Mouse (Mus musculus): ENCODE measurements around the gene Pde9a. TPM values are rescaled to one million over a fixed set of nuclear protein-coding genes. Genes with fewer than 3 reads are reported as not detected.

Gene Pde9a
- polyA plus RNA-seq, 1 experiment from 2014 or later = 34.8 TPM

GRCm38 (mm10) chr17:31486616-31487198, 100.7 kb downstream of the Pde9a start:
- no peak for ATAC-seq (ENCODE audit: borderline replicate concordance, extremely low read depth, low FRiP score, low TSS enrichment)
- 76% methylated on average over 10 of the region's 10 CpGs for WGBS
- no peaks in the 10 kb centered on the region for H3K36me3 ChIP-seq
- H3K9ac ChIP-seq = no peak overlapping the region
- no peak overlapping the region for H3K4me3 ChIP-seq
- no peak overlapping the region for H3K27ac ChIP-seq
- H3K4me2 ChIP-seq = no peak overlapping the region
- H3K27me3 ChIP-seq = no peaks in the 10 kb centered on the region
- H3K4me1 ChIP-seq = no peaks in the 10 kb centered on the region
- H3K9me3 ChIP-seq = no peaks in the 10 kb centered on the region

- Histone ChIP-seq H3K9me3 (no peaks in the 10 kb centered on the region), H3K9ac (no peak overlapping the region), H3K4me1 (no peaks in the 10 kb centered on the region), H3K27ac (no peak overlapping the region), H3K36me3 (no peaks in the 10 kb centered on the region), H3K27me3 (no peaks in the 10 kb centered on the region), H3K4me2 (no peak overlapping the region), H3K4me3 (no peak overlapping the region)
- ATAC-seq (ENCODE audit: borderline replicate concordance, extremely low read depth, low FRiP score, low TSS enrichment) = no peak
- 38% methylated on average over 6 of the region's 6 CpGs for whole genome bisulfite sequencing
Measured at GRCm38 (mm10) chr17:31487433-31488060, 101.5 kb downstream of the Pde9a start.

- no peak overlapping the region for H3K9ac ChIP-seq
- no peaks in the 10 kb centered on the region for H3K27me3 ChIP-seq
- H3K9me3 ChIP-seq = no peaks in the 10 kb centered on the region
- H3K4me3 ChIP-seq = no peak overlapping the region
- H3K36me3 ChIP-seq = peaks cover 13% of the 10 kb centered on the region
- H3K4me1 ChIP-seq = no peaks in the 10 kb centered on the region
- H3K4me2 ChIP-seq = no peak overlapping the region
- ATAC-seq (ENCODE audit: borderline replicate concordance, extremely low read depth, low FRiP score, low TSS enrichment) = no peak
- H3K27ac ChIP-seq = no peak overlapping the region
Measured at GRCm38 (mm10) chr17:31491355-31491754, 105.3 kb downstream of the Pde9a start.

- no peaks in the 10 kb centered on the region for H3K4me1 ChIP-seq
- H3K9me3 ChIP-seq = no peaks in the 10 kb centered on the region
- H3K4me3 ChIP-seq = no peak overlapping the region
- no peak for ATAC-seq (ENCODE audit: borderline replicate concordance, extremely low read depth, low FRiP score, low TSS enrichment)
- H3K27me3 ChIP-seq = no peaks in the 10 kb centered on the region
- no peak overlapping the region for H3K4me2 ChIP-seq
- no peak overlapping the region for H3K27ac ChIP-seq
- no peak overlapping the region for H3K9ac ChIP-seq
- peaks cover 21% of the 10 kb centered on the region for H3K36me3 ChIP-seq
- 0% methylated on average over 2 of the region's 2 CpGs for whole genome bisulfite sequencing
Measured at GRCm38 (mm10) chr17:31492416-31492815, 106.4 kb downstream of the Pde9a start.

- H3K36me3 ChIP-seq = peaks cover 47% of the 10 kb centered on the region
- no peak overlapping the region for H3K9ac ChIP-seq
- H3K9me3 ChIP-seq = no peaks in the 10 kb centered on the region
- WGBS = 83% methylated on average over 1 of the region's 1 CpGs
- no peak overlapping the region for H3K4me2 ChIP-seq
- no peak overlapping the region for H3K4me3 ChIP-seq
- no peak overlapping the region for H3K27ac ChIP-seq
- no peaks in the 10 kb centered on the region for H3K27me3 ChIP-seq
- no peaks in the 10 kb centered on the region for H3K4me1 ChIP-seq
- no peak for ATAC-seq (ENCODE audit: borderline replicate concordance, extremely low read depth, low FRiP score, low TSS enrichment)
Measured at GRCm38 (mm10) chr17:31494989-31495388, 109.0 kb downstream of the Pde9a start.

GRCm38 (mm10) chr17:31497726-31498125, 111.7 kb downstream of the Pde9a start:
- H3K4me1 ChIP-seq = no peaks in the 10 kb centered on the region
- no peak overlapping the region for H3K4me3 ChIP-seq
- no peak overlapping the region for H3K4me2 ChIP-seq
- H3K9ac ChIP-seq = no peak overlapping the region
- H3K9me3 ChIP-seq = no peaks in the 10 kb centered on the region
- no peak overlapping the region for H3K27ac ChIP-seq
- H3K27me3 ChIP-seq = no peaks in the 10 kb centered on the region
- 79% methylated on average over 6 of the region's 6 CpGs for whole genome bisulfite sequencing
- H3K36me3 ChIP-seq = peaks cover 69% of the 10 kb centered on the region
- no peak for ATAC-seq (ENCODE audit: borderline replicate concordance, extremely low read depth, low FRiP score, low TSS enrichment)

- H3K4me2 ChIP-seq = no peak overlapping the region
- no peak overlapping the region for H3K27ac ChIP-seq
- WGBS = 95% methylated on average over 12 of the region's 12 CpGs
- H3K9ac ChIP-seq = no peak overlapping the region
- no peaks in the 10 kb centered on the region for H3K9me3 ChIP-seq
- ATAC-seq (ENCODE audit: borderline replicate concordance, extremely low read depth, low FRiP score, low TSS enrichment) = no peak
- no peak overlapping the region for H3K4me3 ChIP-seq
- H3K36me3 ChIP-seq = peaks cover 85% of the 10 kb centered on the region
- H3K4me1 ChIP-seq = no peaks in the 10 kb centered on the region
- H3K27me3 ChIP-seq = no peaks in the 10 kb centered on the region
Measured at GRCm38 (mm10) chr17:31499725-31500124, 113.7 kb downstream of the Pde9a start.

- H3K4me3 ChIP-seq = no peak overlapping the region
- no peak overlapping the region for H3K4me2 ChIP-seq
- H3K27me3 ChIP-seq = no peaks in the 10 kb centered on the region
- no peak overlapping the region for H3K27ac ChIP-seq
- WGBS = 89% methylated on average over 8 of the region's 8 CpGs
- ATAC-seq (ENCODE audit: borderline replicate concordance, extremely low read depth, low FRiP score, low TSS enrichment) = no peak
- no peaks in the 10 kb centered on the region for H3K9me3 ChIP-seq
- H3K4me1 ChIP-seq = no peaks in the 10 kb centered on the region
- peaks cover 88% of the 10 kb centered on the region for H3K36me3 ChIP-seq
- H3K9ac ChIP-seq = no peak overlapping the region
Measured at GRCm38 (mm10) chr17:31500416-31500815, 114.4 kb downstream of the Pde9a start.

GRCm38 (mm10) chr17:31500908-31501307, 114.9 kb downstream of the Pde9a start:
- no peak for ATAC-seq (ENCODE audit: borderline replicate concordance, extremely low read depth, low FRiP score, low TSS enrichment)
- Histone ChIP-seq H3K4me1 (no peaks in the 10 kb centered on the region), H3K9ac (no peak overlapping the region), H3K36me3 (peaks cover 87% of the 10 kb centered on the region), H3K9me3 (no peaks in the 10 kb centered on the region), H3K27ac (no peak overlapping the region), H3K4me3 (no peak overlapping the region), H3K4me2 (no peak overlapping the region), H3K27me3 (no peaks in the 10 kb centered on the region)
- 85% methylated on average over 3 of the region's 3 CpGs for WGBS

- Histone ChIP-seq H3K9ac (no peak overlapping the region), H3K27ac (no peak overlapping the region), H3K27me3 (no peaks in the 10 kb centered on the region), H3K36me3 (peaks cover 87% of the 10 kb centered on the region), H3K4me1 (no peaks in the 10 kb centered on the region), H3K4me2 (no peak overlapping the region), H3K9me3 (no peaks in the 10 kb centered on the region), H3K4me3 (no peak overlapping the region)
- no peak for ATAC-seq (ENCODE audit: borderline replicate concordance, extremely low read depth, low FRiP score, low TSS enrichment)
- WGBS = 84% methylated on average over 12 of the region's 12 CpGs
Measured at GRCm38 (mm10) chr17:31502261-31502927, 116.4 kb downstream of the Pde9a start.

GRCm38 (mm10) chr17:31503337-31503736, 117.3 kb downstream of the Pde9a start:
- Histone ChIP-seq H3K27ac (no peak overlapping the region), H3K4me2 (no peak overlapping the region), H3K9me3 (no peaks in the 10 kb centered on the region), H3K36me3 (peaks cover 85% of the 10 kb centered on the region), H3K9ac (no peak overlapping the region), H3K4me1 (no peaks in the 10 kb centered on the region), H3K27me3 (no peaks in the 10 kb centered on the region), H3K4me3 (no peak overlapping the region)
- no peak for ATAC-seq (ENCODE audit: borderline replicate concordance, extremely low read depth, low FRiP score, low TSS enrichment)
- WGBS = 92% methylated on average over 12 of the region's 12 CpGs

GRCm38 (mm10) chr17:31503936-31504335, 117.9 kb downstream of the Pde9a start:
- Histone ChIP-seq H3K27me3 (no peaks in the 10 kb centered on the region), H3K4me2 (no peak overlapping the region), H3K27ac (no peak overlapping the region), H3K9ac (no peak overlapping the region), H3K36me3 (peaks cover 79% of the 10 kb centered on the region), H3K9me3 (no peaks in the 10 kb centered on the region), H3K4me1 (no peaks in the 10 kb centered on the region), H3K4me3 (no peak overlapping the region)
- 81% methylated on average over 2 of the region's 2 CpGs for WGBS
- ATAC-seq (ENCODE audit: borderline replicate concordance, extremely low read depth, low FRiP score, low TSS enrichment) = no peak
